Mouse (Mus musculus): ENCODE data around the gene Tmc4. TPM values are rescaled to one million over a fixed set of nuclear protein-coding genes. Genes with fewer than 3 reads are reported as not detected.
"Not testable (repeated sequence)": the region's sequence is repeated elsewhere in the genome, so short reads cannot be mapped to it uniquely, and the experiment has no call there.

Tmc4 gene
- 1 to 10 TPM; 4.1 to 9.2 TPM for polyA plus RNA-seq (2017; shearing (Covaris generic))

GRCm38 (mm10) chr7:3677342-3677741 lies at the start of gene Tmc4:
Gene Tmc4, minus strand, starts transcription at chr7:3677553.
- no peak for ATAC-seq

- ATAC-seq: not testable (repeated sequence)
Observed at GRCm38 (mm10) chr7:3725459-3725858, 48.1 kb upstream of the Tmc4 start.

GRCm38 (mm10) chr7:3720268-3720667 lies 42.9 kb upstream of the Tmc4 start, which contains the start of gene Pirb:
Gene Pirb, minus strand, starts transcription at chr7:3720391.
- not testable (repeated sequence) for ATAC-seq

- ATAC-seq: no peak
Observed at GRCm38 (mm10) chr7:3715249-3715648, 37.9 kb upstream of the Tmc4 start.

- ATAC-seq: no peak
Observed at GRCm38 (mm10) chr7:3712264-3712942, 35.0 kb upstream of the Tmc4 start.

GRCm38 (mm10) chr7:3709000-3709399 lies 31.6 kb upstream of the Tmc4 start:
- no peak for ATAC-seq

GRCm38 (mm10) chr7:3708447-3708980 lies 31.2 kb upstream of the Tmc4 start:
- not testable (repeated sequence) for ATAC-seq

GRCm38 (mm10) chr7:3707568-3708413 lies 30.4 kb upstream of the Tmc4 start:
- ATAC-seq: no peak

GRCm38 (mm10) chr7:3707027-3707426 lies 29.7 kb upstream of the Tmc4 start:
- no peak for ATAC-seq

GRCm38 (mm10) chr7:3706343-3706934 lies 29.1 kb upstream of the Tmc4 start:
- no peak for ATAC-seq

- ATAC-seq: no peak
Observed at GRCm38 (mm10) chr7:3705911-3706310, 28.6 kb upstream of the Tmc4 start.

GRCm38 (mm10) chr7:3705461-3705860 lies 28.1 kb upstream of the Tmc4 start:
- not testable (repeated sequence) for ATAC-seq

GRCm38 (mm10) chr7:3704475-3704874 lies 27.1 kb upstream of the Tmc4 start:
- peak; percentile 29 for ATAC-seq

- peak; percentile 90 for ATAC-seq
Observed at GRCm38 (mm10) chr7:3703879-3704441, 26.6 kb upstream of the Tmc4 start, which contains the start of gene Rps9. Gene Rps9, plus strand, starts transcription at chr7:3703993.

- peak; percentile 12 for ATAC-seq
Observed at GRCm38 (mm10) chr7:3703148-3703878, 26.0 kb upstream of the Tmc4 start.

GRCm38 (mm10) chr7:3698471-3698870 lies 21.1 kb upstream of the Tmc4 start:
- ATAC-seq: no peak

- not testable (repeated sequence) for ATAC-seq
Observed at GRCm38 (mm10) chr7:3694949-3695305, 17.6 kb upstream of the Tmc4 start.

GRCm38 (mm10) chr7:3694076-3694948 lies 17.0 kb upstream of the Tmc4 start:
- ATAC-seq: peak; percentile 28

- ATAC-seq: no peak
Observed at GRCm38 (mm10) chr7:3693809-3694075, 16.4 kb upstream of the Tmc4 start.

- ATAC-seq: peak; percentile 74
Observed at GRCm38 (mm10) chr7:3692987-3693808, 15.8 kb upstream of the Tmc4 start, which contains the start of gene Mboat7. Gene Mboat7, minus strand, starts transcription at chr7:3693523.
